Mouse (Mus musculus): Measurements from ENCODE around the gene Nceh1. TPM values are rescaled to one million over a fixed set of nuclear protein-coding genes. Genes with fewer than 3 reads are reported as not detected.

Gene Nceh1
- polyA plus RNA-seq, 1 experiment from 2014 or later, result 5.4 TPM

DNA sequence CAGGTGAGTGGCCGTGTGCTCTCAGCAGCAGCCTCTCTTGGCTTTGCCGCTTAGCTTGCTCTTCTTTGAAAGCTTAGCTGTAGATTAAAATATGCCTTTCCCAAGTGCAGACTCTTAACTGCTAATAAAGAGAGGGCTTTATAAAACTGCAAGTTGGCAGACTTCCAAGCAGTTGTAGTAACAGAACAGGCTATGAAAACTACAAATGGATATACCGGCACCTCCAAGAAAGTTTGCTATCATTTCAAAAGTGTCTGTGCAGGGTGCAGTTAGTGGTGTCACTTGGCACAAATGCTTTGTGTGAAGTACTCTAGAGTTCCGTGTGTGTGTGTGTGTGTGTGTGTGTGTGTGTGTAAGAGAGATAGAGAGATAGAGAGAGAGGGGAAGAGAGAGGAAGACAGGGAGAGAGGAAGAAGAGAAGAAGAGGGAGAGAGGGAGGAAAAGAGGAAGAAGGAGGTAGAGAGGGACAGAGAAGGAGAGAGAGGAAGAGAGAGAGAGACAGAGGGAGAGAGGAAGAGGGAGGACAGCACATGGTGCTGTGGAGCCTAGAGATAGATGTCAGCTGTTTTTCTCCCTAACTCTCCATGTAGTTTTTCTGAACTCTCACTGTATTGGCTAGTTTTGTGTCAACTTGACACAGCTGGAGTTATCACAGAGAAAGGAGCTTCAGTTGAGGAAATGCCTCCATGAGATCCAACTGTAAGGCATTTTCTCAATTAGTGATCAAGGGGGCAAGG lies 134.7 kb downstream of the Nceh1 start:
- Histone ChIP-seq H3K4me3 (replicated peaks) (peak overlapping the region; percentile 13), H3K36me3 (no peaks in the 10 kb centered on the region), H3K4me1 (no peaks in the 10 kb centered on the region), H3K9me3 (replicated peaks) (no peaks in the 10 kb centered on the region), H3K9ac (no peak overlapping the region), H3K4me2 (replicated peaks) (no peak overlapping the region), H3K27ac (replicated peaks) (no peak overlapping the region), H3K27me3 (no peaks in the 10 kb centered on the region)
- 44% methylated on average over 4 of the region's 4 CpGs for WGBS
- no peak for ATAC-seq (ENCODE audit: insufficient number of reproducible peaks, low FRiP score, low TSS enrichment, low read depth)

DNA sequence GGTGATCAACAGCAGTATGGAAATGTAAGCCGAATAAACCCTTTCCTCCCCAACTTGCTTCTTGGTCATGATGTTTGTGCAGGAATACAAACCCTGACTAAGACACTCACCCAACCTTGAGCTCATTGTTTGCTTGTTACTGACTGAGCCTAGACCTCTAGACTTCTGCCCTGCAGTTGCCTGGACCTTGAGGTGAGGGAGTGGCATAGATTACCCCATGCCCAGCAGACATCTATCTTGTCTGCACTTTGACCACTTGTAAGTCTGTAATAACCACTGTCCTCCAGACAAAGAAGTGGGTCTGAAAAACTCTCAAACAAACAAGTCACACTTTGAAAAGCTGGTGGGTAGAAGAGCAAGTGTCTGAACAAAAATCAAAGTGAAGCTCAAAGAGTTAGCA lies 136.9 kb downstream of the Nceh1 start:
- no peak overlapping the region for H3K4me2 ChIP-seq (replicated peaks)
- no peak for ATAC-seq (ENCODE audit: insufficient number of reproducible peaks, low FRiP score, low TSS enrichment, low read depth)
- H3K4me3 ChIP-seq (replicated peaks), result no peak overlapping the region
- H3K4me1 ChIP-seq, result no peaks in the 10 kb centered on the region
- H3K27ac ChIP-seq (replicated peaks), result no peak overlapping the region
- no peaks in the 10 kb centered on the region for H3K36me3 ChIP-seq
- H3K9ac ChIP-seq, result no peak overlapping the region
- no peaks in the 10 kb centered on the region for H3K9me3 ChIP-seq (replicated peaks)
- 78% methylated on average over 1 of the region's 1 CpGs for WGBS
- no peaks in the 10 kb centered on the region for H3K27me3 ChIP-seq

DNA sequence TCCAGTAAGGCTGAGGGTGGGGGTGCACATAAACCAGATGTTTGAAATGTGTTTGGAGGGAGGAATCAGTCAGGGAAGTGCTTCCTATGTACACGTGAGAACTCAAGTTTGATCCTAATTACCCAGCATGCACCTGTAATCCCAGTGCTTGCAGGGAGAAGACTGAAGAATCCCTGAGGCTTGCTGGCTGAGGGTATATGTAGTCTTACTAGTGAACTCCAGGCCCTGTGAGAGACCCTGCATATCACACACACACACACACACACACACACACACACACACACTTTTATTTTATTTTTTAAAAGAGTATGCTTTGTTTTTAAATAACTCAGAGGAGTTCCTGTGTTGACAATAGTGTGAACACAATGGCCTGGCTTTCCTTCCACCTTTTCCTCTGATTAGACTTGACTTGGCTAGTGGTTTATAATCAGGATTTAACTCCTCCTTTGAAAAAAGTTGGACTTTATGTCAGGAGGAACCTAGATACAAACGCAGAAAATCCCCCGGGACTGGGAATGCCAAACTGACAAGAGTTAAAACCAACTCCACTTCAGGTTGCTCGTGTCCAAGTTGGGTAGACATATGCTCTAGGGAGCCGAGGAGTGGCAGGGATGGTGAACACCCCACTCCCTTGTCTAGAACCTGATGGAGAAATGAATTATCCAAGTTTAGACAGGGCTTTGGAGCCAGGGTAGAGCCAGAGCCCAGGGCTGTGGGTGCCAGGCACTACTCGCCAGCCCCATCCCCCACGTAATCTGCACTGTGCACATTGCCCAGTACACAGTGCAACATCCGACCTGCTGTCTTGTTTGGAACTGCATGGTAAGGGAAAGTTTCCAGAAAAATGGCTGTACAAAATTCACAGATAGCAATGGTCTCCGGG lies 138.1 kb downstream of the Nceh1 start:
- no peak overlapping the region for H3K27ac ChIP-seq (replicated peaks)
- no peaks in the 10 kb centered on the region for H3K36me3 ChIP-seq
- no peak overlapping the region for H3K4me2 ChIP-seq (replicated peaks)
- ATAC-seq (ENCODE audit: insufficient number of reproducible peaks, low FRiP score, low TSS enrichment, low read depth), result no peak
- no peak overlapping the region for H3K4me3 ChIP-seq (replicated peaks)
- no peaks in the 10 kb centered on the region for H3K4me1 ChIP-seq
- no peaks in the 10 kb centered on the region for H3K9me3 ChIP-seq (replicated peaks)
- no peaks in the 10 kb centered on the region for H3K27me3 ChIP-seq
- no peak overlapping the region for H3K9ac ChIP-seq
- 71% methylated on average over 9 of the region's 9 CpGs for WGBS

DNA sequence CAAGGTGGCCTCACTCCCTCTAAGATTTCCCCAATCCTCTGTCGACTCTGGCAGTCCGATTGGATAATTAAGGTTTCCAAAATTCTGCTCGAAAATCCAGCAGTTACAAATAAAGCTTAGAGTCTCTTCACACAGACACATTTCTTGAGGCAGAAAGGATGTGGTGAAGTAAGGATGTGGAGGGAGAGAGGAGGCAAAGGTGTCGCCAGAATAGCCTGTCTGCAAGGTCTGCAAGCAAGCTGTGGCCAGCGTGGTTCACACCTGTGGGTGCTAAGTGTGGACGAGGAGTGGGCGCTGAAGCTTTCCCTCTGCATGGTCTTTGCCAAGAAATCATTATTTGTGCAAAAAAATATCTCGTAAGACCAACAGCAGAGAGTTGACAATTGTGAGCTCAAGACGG lies 139.8 kb downstream of the Nceh1 start:
- no peak overlapping the region for H3K27ac ChIP-seq (replicated peaks)
- 80% methylated on average over 9 of the region's 9 CpGs for WGBS
- H3K4me1 ChIP-seq, result no peaks in the 10 kb centered on the region
- no peak overlapping the region for H3K4me3 ChIP-seq (replicated peaks)
- no peak overlapping the region for H3K9ac ChIP-seq
- no peaks in the 10 kb centered on the region for H3K27me3 ChIP-seq
- H3K4me2 ChIP-seq (replicated peaks), result no peak overlapping the region
- no peaks in the 10 kb centered on the region for H3K9me3 ChIP-seq (replicated peaks)
- no peak for ATAC-seq (ENCODE audit: insufficient number of reproducible peaks, low FRiP score, low TSS enrichment, low read depth)
- H3K36me3 ChIP-seq, result no peaks in the 10 kb centered on the region

DNA sequence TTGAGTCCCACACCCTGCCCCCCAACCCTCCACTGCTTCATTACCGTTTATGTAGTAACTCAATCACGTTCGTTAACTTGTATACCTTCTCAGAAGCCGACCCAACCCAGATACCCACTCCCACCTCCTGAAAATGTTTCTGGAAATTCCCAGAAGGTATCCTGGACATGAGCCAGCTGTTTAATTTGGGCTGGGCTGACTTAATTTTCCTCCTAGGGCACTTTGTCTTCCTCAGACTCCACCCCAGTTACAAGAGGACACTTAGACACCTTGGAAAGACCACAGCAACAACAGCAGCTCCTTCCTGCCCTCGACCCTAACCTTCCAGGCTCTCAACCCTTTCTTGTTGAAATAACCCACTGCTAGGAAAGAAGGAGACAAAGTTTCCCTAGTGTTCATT lies 140.8 kb downstream of the Nceh1 start:
- Histone ChIP-seq H3K4me3 (replicated peaks) (no peak overlapping the region), H3K4me2 (replicated peaks) (no peak overlapping the region), H3K27ac (replicated peaks) (no peak overlapping the region), H3K9ac (no peak overlapping the region), H3K4me1 (no peaks in the 10 kb centered on the region), H3K27me3 (no peaks in the 10 kb centered on the region), H3K36me3 (no peaks in the 10 kb centered on the region), H3K9me3 (replicated peaks) (no peaks in the 10 kb centered on the region)
- 42% methylated on average over 5 of the region's 5 CpGs for WGBS
- no peak for ATAC-seq (ENCODE audit: insufficient number of reproducible peaks, low FRiP score, low TSS enrichment, low read depth)

DNA sequence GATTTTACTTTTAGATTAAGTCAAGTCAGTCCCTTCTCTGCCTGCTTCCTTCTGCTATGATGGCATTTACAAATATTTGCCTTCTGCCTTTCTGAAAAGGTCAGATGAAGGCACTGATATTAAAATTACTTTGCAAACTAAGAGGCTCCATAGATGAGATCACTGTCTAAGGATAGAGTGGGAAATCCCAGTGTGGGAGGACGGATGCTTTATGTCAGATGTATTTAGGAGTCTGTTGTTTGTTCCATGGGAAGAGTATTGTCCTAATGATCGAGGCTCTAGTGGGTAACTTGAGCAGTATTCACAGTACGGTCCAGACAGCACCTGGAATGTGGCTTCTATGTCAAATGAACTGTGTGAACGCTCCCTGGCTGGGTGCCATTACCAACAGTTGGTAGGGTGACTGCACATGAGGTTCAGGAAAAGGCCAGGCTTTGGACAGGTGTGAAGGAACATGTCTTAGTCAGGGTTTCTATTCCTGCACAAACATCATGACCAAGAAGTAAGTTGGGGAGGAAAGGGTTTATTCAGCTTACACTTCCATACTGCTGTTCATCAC lies 143.9 kb downstream of the Nceh1 start:
- ATAC-seq (ENCODE audit: insufficient number of reproducible peaks, low FRiP score, low TSS enrichment, low read depth), result no peak
- Histone ChIP-seq H3K36me3 (no peaks in the 10 kb centered on the region), H3K4me1 (no peaks in the 10 kb centered on the region), H3K27me3 (no peaks in the 10 kb centered on the region), H3K9me3 (replicated peaks) (no peaks in the 10 kb centered on the region), H3K9ac (no peak overlapping the region), H3K4me3 (replicated peaks) (no peak overlapping the region), H3K4me2 (replicated peaks) (no peak overlapping the region), H3K27ac (replicated peaks) (no peak overlapping the region)
- 60% methylated on average over 4 of the region's 4 CpGs for WGBS

DNA sequence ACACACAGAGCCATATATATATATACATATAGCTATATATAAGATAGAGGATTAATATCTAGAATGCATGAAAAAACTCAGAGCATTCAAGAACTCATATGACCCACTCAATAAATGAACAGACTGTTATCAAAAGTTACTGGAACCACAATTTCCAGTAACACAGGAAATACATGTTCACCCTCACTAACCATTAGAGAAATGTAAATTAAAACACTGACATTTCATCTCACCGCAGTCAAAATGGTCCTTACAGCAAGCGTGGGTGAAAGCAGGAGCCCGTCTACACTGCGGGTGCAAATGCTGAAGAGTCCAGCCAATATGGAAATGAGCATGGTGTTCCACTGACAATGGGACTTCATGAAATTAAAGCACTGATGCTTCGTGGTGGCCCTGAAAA lies 147.9 kb downstream of the Nceh1 start:
- no peak for ATAC-seq (ENCODE audit: insufficient number of reproducible peaks, low FRiP score, low TSS enrichment, low read depth)
- Histone ChIP-seq H3K27me3 (no peaks in the 10 kb centered on the region), H3K27ac (replicated peaks) (no peak overlapping the region), H3K4me3 (replicated peaks) (no peak overlapping the region), H3K9me3 (replicated peaks) (no peaks in the 10 kb centered on the region), H3K36me3 (no peaks in the 10 kb centered on the region), H3K4me2 (replicated peaks) (no peak overlapping the region), H3K9ac (no peak overlapping the region), H3K4me1 (no peaks in the 10 kb centered on the region)
- WGBS, result 88% methylated on average over 5 of the region's 5 CpGs

Other genes starting within 250 kb of the Nceh1 start
- 33.5 and 33.8 TPM in 2 replicates for gene Ect2, start 29.1 kb upstream of the Nceh1 start, polyA plus RNA-seq (2015; fragmentation: Nextera tagmentation; extraction: Ambion mirVana)
- 0.23 and 0.28 TPM in 2 replicates for gene Tnfsf10, start 134.1 kb downstream of the Nceh1 start, polyA plus RNA-seq (2015; fragmentation: Nextera tagmentation; extraction: Ambion mirVana)
- not detected in 2 replicates for gene Ghsr, start 188.4 kb downstream of the Nceh1 start, polyA plus RNA-seq (2015; fragmentation: Nextera tagmentation; extraction: Ambion mirVana)

Measured in embryonic facial prominence, embryonic 15.5 days (tissue).